In the genomic region with DNA sequence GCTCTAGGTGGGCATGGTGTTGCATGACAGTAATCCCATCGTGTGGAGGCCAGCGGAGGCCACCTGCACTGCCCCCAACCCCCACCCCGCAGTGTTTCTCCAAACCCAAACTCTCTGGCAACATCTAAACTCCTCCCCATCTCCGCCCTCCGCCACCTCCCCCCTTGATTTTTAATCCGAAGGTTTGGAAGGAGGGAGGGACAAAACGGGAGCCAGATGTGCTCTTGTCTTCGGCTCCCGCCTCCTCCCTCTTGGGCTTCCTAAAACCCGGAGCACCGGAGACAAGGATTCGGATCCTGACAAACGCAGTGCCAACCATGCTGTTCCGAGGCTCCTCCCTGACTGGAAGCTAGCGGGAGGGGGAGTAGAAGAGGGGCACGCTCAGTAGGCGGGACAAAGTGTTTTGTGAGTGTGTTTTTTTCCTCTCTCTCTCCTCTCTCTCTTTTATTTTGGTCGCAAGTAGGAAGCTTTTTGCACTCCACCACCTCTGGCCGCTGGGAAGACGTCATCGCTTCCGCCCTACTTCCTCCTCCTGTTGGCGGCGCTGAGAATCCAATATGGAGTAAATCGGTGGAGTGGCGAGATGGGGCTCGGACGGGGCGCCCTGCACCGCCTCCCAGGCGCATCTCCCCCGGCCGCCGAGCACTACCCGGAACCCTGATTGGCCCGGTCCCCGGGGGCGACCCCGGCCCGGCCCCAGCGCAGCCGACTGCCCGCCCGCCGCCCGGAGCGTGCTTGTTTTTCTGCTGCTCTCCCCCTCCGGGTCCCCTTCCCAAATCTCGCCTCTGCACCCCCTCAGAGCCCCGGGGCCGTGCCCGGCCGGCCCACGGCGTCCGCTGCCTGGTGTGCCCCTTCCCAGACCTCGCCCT, we compare ENCODE assay signal across 1 mouse cellular context.
A peak's percentile ranks its signal among the peaks of the same experiment; 100 is the strongest.
TF ChIP-seq lines count a peak whose summit lies in the region.

Gene Spred2, plus strand, starts transcription at position 488 of the 869 bp plus-strand sequence.

TF ChIP-seq in MEL, 35 proteins besides CTCF, POLR2A, EP300 and RAD21 (continued from another document):
- 0 out of 2 replicates have a peak, but pooled peaks have one; percentile 42 for TF ChIP-seq ZMIZ1 (IDR thresholded peaks at IDR 0.05; ENCODE audit: low read depth, low read length)
- TF ChIP-seq MAX (IDR thresholded peaks at IDR 0.05; ENCODE audit: low read length) = peak; percentile 71
- TF ChIP-seq MAZ (IDR thresholded peaks at IDR 0.05; ENCODE audit: low read depth, low read length) = peak; percentile 97
- TF ChIP-seq HCFC1 (IDR thresholded peaks at IDR 0.05; ENCODE audit: low read depth, low read length) = peak; percentile 74
- TF ChIP-seq POLR2AphosphoS2 (IDR thresholded peaks at IDR 0.05; ENCODE audit: low read length) = 0 out of 2 replicates have a peak, but pooled peaks have one; percentile 28
- peak; percentile 98 for TF ChIP-seq SIN3A (IDR thresholded peaks at IDR 0.05; ENCODE audit: low read length)
- TF ChIP-seq POLR2AphosphoS5 (IDR thresholded peaks at IDR 0.05; ENCODE audit: borderline replicate concordance, low read depth, low read length) = no peak
- peak; percentile 84 for TF ChIP-seq MYC (IDR thresholded peaks at IDR 0.05; ENCODE audit: low read depth, low read length)
- TF ChIP-seq MEF2A (IDR thresholded peaks at IDR 0.05; ENCODE audit: extremely low read depth, insufficient replicate concordance, low read depth, low read length, poor library complexity, severe bottlenecking) = no peak
- TF ChIP-seq NELFE (IDR thresholded peaks at IDR 0.05; ENCODE audit: low read depth, low read length) = peak; percentile 73
TF ChIP-seq in MEL: peak in this region for 23.
